Mouse (Mus musculus): ENCODE results near the gene Gm5426.
A peak's percentile ranks its signal among the peaks of the same experiment; 100 is the strongest.
"Not testable (repeated sequence)": the region's sequence is repeated elsewhere in the genome, so short reads cannot be mapped to it uniquely, and the experiment has no call there.

Gm5426 gene

GRCm38 (mm10) chr10:96136451-96136850 is at the start of gene Gm5426:
TSS of gene Gm5426 (plus strand) at chr10:96136603.
- not testable (repeated sequence) for DNase-seq (ENCODE audit: low spot score in 2 of 2)

GRCm38 (mm10) chr10:96089744-96090143 is 46.7 kb upstream of the Gm5426 start:
- DNase-seq (ENCODE audit: low spot score in 2 of 2) = no peak

- DNase-seq (ENCODE audit: low spot score in 2 of 2) = no peak
These were observed 46.0 kb upstream of the Gm5426 start for GRCm38 (mm10) chr10:96090388-96090787.

- no peak for DNase-seq (ENCODE audit: low spot score in 2 of 2)
These were observed 42.4 kb upstream of the Gm5426 start for GRCm38 (mm10) chr10:96093890-96094531.

GRCm38 (mm10) chr10:96094559-96094958 is 41.8 kb upstream of the Gm5426 start:
- no peak for DNase-seq (ENCODE audit: low spot score in 2 of 2)

GRCm38 (mm10) chr10:96096730-96097129 is 39.7 kb upstream of the Gm5426 start:
- DNase-seq (ENCODE audit: low spot score in 2 of 2) = no peak

GRCm38 (mm10) chr10:96101035-96101434 is 35.4 kb upstream of the Gm5426 start:
- no peak for DNase-seq (ENCODE audit: low spot score in 2 of 2)

- DNase-seq (ENCODE audit: low spot score in 2 of 2) = no peak
These were observed 32.2 kb upstream of the Gm5426 start for GRCm38 (mm10) chr10:96104158-96104557.

- DNase-seq (ENCODE audit: low spot score in 2 of 2) = no peak
These were observed 31.8 kb upstream of the Gm5426 start for GRCm38 (mm10) chr10:96104624-96105023.

- DNase-seq (ENCODE audit: low spot score in 2 of 2) = no peak
These were observed 31.3 kb upstream of the Gm5426 start for GRCm38 (mm10) chr10:96105124-96105523.

- DNase-seq (ENCODE audit: low spot score in 2 of 2) = no peak
These were observed 29.3 kb upstream of the Gm5426 start for GRCm38 (mm10) chr10:96106972-96107720.

- no peak for DNase-seq (ENCODE audit: low spot score in 2 of 2)
These were observed 28.6 kb upstream of the Gm5426 start for GRCm38 (mm10) chr10:96107825-96108224.

- no peak for DNase-seq (ENCODE audit: low spot score in 2 of 2)
These were observed 21.1 kb upstream of the Gm5426 start for GRCm38 (mm10) chr10:96115325-96115724.

- no peak for DNase-seq (ENCODE audit: low spot score in 2 of 2)
These were observed 15.6 kb upstream of the Gm5426 start for GRCm38 (mm10) chr10:96120821-96121220.

- peak in 1 of 2 experiments; percentile 28 for DNase-seq (ENCODE audit: low spot score in 2 of 2)
These were observed 15.0 kb upstream of the Gm5426 start for GRCm38 (mm10) chr10:96121249-96122010.

- no peak for DNase-seq (ENCODE audit: low spot score in 2 of 2)
These were observed 12.5 kb upstream of the Gm5426 start for GRCm38 (mm10) chr10:96123885-96124284.

- DNase-seq (ENCODE audit: low spot score in 2 of 2) = no peak
These were observed 12.1 kb upstream of the Gm5426 start for GRCm38 (mm10) chr10:96124290-96124689.

- peak in 1 of 2 experiments; percentile 32 for DNase-seq (ENCODE audit: low spot score in 2 of 2)
These were observed 10.5 kb upstream of the Gm5426 start for GRCm38 (mm10) chr10:96125771-96126454.

- no peak for DNase-seq (ENCODE audit: low spot score in 2 of 2)
These were observed 7.2 kb upstream of the Gm5426 start for GRCm38 (mm10) chr10:96129213-96129612.

GRCm38 (mm10) chr10:96130406-96130805 is 6.0 kb upstream of the Gm5426 start:
- no peak for DNase-seq (ENCODE audit: low spot score in 2 of 2)

GRCm38 (mm10) chr10:96131112-96131511 is 5.3 kb upstream of the Gm5426 start:
- DNase-seq (ENCODE audit: low spot score in 2 of 2) = no peak

- peak; percentile 72 to 81 for DNase-seq (ENCODE audit: low spot score in 2 of 2)
These were observed 4.2 kb upstream of the Gm5426 start for GRCm38 (mm10) chr10:96132161-96132560.

All from right cerebral cortex, postnatal 10 days (tissue).